ENCODE assay signal across 9 mouse cellular contexts in genomic region chr1:87447183-87448104, GRCm38 (mm10). TPM values are rescaled to one million over a fixed set of nuclear protein-coding genes. Genes with fewer than 3 reads are reported as not detected.
DNase-seq lines count a peak whose midpoint lies in the region; ATAC-seq and TF ChIP-seq lines count a peak whose summit lies in the region.
"Had no signal": no experiment of that assay in that cellular context is flagged by ENCODE, and none has a peak within 500 bp of the region (broad histone marks: within the 10 kb centered on the region; RNA-seq: fewer than 3 reads in every experiment).

No protein-coding gene starts in this region.

- intact Hi-C loops in heart, adult 2 months (cut with DNase I), result loop anchor here (2.0 kb wide), 2 partner anchors 161 to 307 kb away; partner anchors contain the start of gene Atg16l1
- intact Hi-C loops in heart, postnatal 25 days (cut with DNase I), result loop anchor here (5.0 to 10.0 kb wide), 3 partner anchors 275 to 477 kb away; partner anchors contain the start of gene Atg16l1

- H3K4me3 ChIP-seq in heart, adult 2 months, result no peak overlapping the region
- H3K4me3 ChIP-seq in MEL (ENCODE audit: control insufficient read depth in 1 of 2, insufficient read depth in 1 of 2, low read depth in 2 of 2, low read length in 2 of 2), result no peak overlapping the region
- H3K4me3 ChIP-seq in cerebellum, adult 2 months (replicated peaks; ENCODE audit: insufficient read depth, low read depth, low read length), result no peak overlapping the region
- no peak overlapping the region for H3K4me3 ChIP-seq in small intestine, adult 2 months (ENCODE audit: low read depth, low read length)
- H3K4me3 ChIP-seq: liver, embryonic 13.5 days had no signal

- peak; percentile 40 to 68 for DNase-seq in heart, adult 2 months
- DNase-seq in heart, postnatal 25 days (ENCODE audit: low spot score), result no peak
- DNase-seq in MEL (ENCODE audit: low read depth, low spot score), result peak; percentile 68
- peak; percentile 55 to 70 for DNase-seq in cerebellum, adult 2 months
- DNase-seq in layer of hippocampus, adult 11-12 months (ENCODE audit: low spot score), result peak; percentile 68
- DNase-seq in lung, postnatal 4 days, result peak; percentile 43 to 62
- DNase-seq: liver, embryonic 13.5 days had no signal

- TF ChIP-seq EP300 in heart, adult 2 months (IDR thresholded peaks at IDR 0.05; ENCODE audit: insufficient read depth, low read depth, low read length), result 0 out of 2 replicates have a peak, but pooled peaks have one; percentile 16
- no peak for TF ChIP-seq EP300 in MEL (IDR thresholded peaks at IDR 0.05; ENCODE audit: low read depth in 1 of 2, low read length in 2 of 2)

- peak; percentile 78 for TF ChIP-seq RAD21 in MEL (IDR thresholded peaks at IDR 0.05; ENCODE audit: low read depth, low read length)

- ATAC-seq in frontal cortex, adult (ENCODE audit: low TSS enrichment), result peak; percentile 81

- no peaks in the 10 kb centered on the region for H3K27me3 ChIP-seq in heart, adult 2 months (ENCODE audit: control insufficient read depth, insufficient read depth, low read length)
- H3K27me3 ChIP-seq in MEL (ENCODE audit: control insufficient read depth in 1 of 2, insufficient read depth in 2 of 2, low read length in 2 of 2), result no peaks in the 10 kb centered on the region
- H3K27me3 ChIP-seq in cerebellum, adult 2 months (ENCODE audit: control insufficient read depth, insufficient read depth, low read length), result no peaks in the 10 kb centered on the region
- no peaks in the 10 kb centered on the region for H3K27me3 ChIP-seq in small intestine, adult 2 months (ENCODE audit: control insufficient read depth, insufficient read depth, low read length)
- H3K27me3 ChIP-seq: liver, embryonic 13.5 days had no signal

- no peak overlapping the region for H3K27ac ChIP-seq in heart, adult 2 months
- no peak overlapping the region for H3K27ac ChIP-seq in MEL (ENCODE audit: control insufficient read depth, low read depth, low read length)
- H3K27ac ChIP-seq in cerebellum, adult 2 months (ENCODE audit: insufficient read depth, low read length), result no peak overlapping the region
- no peak overlapping the region for H3K27ac ChIP-seq in small intestine, adult 2 months (ENCODE audit: insufficient read depth, low read depth, low read length)
- H3K27ac ChIP-seq: liver, embryonic 13.5 days had no signal

- no peaks in the 10 kb centered on the region for H3K79me2 ChIP-seq in heart, adult 2 months (replicated peaks; ENCODE audit: control insufficient read depth, insufficient read depth, low read length)
- no peaks in the 10 kb centered on the region for H3K79me2 ChIP-seq in MEL (ENCODE audit: control insufficient read depth, insufficient read depth, low read length, poor library complexity)

- no peak for TF ChIP-seq POLR2A in heart, adult 2 months (IDR thresholded peaks at IDR 0.05; ENCODE audit: insufficient read depth, low read depth, low read length)
- no peak for TF ChIP-seq POLR2A in MEL (IDR thresholded peaks at IDR 0.05; ENCODE audit: control insufficient read depth in 1 of 2, insufficient read depth in 1 of 2, low read depth in 1 of 2, low read length in 2 of 2, poor library complexity in 1 of 2)
- TF ChIP-seq POLR2A in cerebellum, adult 2 months (IDR thresholded peaks at IDR 0.05; ENCODE audit: borderline replicate concordance, insufficient read depth, low read length), result no peak
- no peak for TF ChIP-seq POLR2A in small intestine, adult 2 months (IDR thresholded peaks at IDR 0.05; ENCODE audit: low read depth, low read length)

- H3K4me1 ChIP-seq in heart, adult 2 months (ENCODE audit: control insufficient read depth, insufficient read depth, low read length), result no peaks in the 10 kb centered on the region
- no peaks in the 10 kb centered on the region for H3K4me1 ChIP-seq in MEL (ENCODE audit: control insufficient read depth in 1 of 2, insufficient read depth in 2 of 2, low read length in 2 of 2)
- no peaks in the 10 kb centered on the region for H3K4me1 ChIP-seq in cerebellum, adult 2 months (ENCODE audit: control insufficient read depth, insufficient read depth, low read length)
- no peaks in the 10 kb centered on the region for H3K4me1 ChIP-seq in small intestine, adult 2 months (ENCODE audit: control insufficient read depth, insufficient read depth, insufficient read length, low read length)
- H3K4me1 ChIP-seq: liver, embryonic 13.5 days had no signal

- 42% methylated on average over 5 of the region's 5 CpGs for WGBS in heart, adult 2 months
- 30% methylated on average over 5 of the region's 5 CpGs for WGBS in cerebellum, adult 2 months
- 40% methylated on average over 5 of the region's 5 CpGs for WGBS in small intestine, adult 2 months

- H3K9ac ChIP-seq in heart, adult 2 months (ENCODE audit: low read depth, low read length), result no peak overlapping the region
- H3K9ac ChIP-seq in MEL (ENCODE audit: control insufficient read depth, low read depth, low read length, poor library complexity, severe bottlenecking), result no peak overlapping the region
- H3K9ac ChIP-seq: liver, embryonic 13.5 days had no signal

- TF ChIP-seq CTCF in heart, adult 2 months (IDR thresholded peaks at IDR 0.05), result peak; percentile 92
- peak; percentile 71 to 88 (median 75) for TF ChIP-seq CTCF in MEL (IDR thresholded peaks at IDR 0.05 in 2 of 3, conservative IDR thresholded peaks at IDR 0.05 in 1 of 3; ENCODE audit: control insufficient read depth in 1 of 3, insufficient read depth in 1 of 3, low read depth in 2 of 3, low read length in 3 of 3, poor library complexity in 1 of 3, severe bottlenecking in 1 of 3)
- TF ChIP-seq CTCF in cerebellum, adult 2 months (IDR thresholded peaks at IDR 0.05; ENCODE audit: borderline replicate concordance, insufficient read depth, low read depth, low read length), result peak; percentile 72
- peak; percentile 75; the same call in 1 of the 2 replicates for TF ChIP-seq CTCF in small intestine, adult 2 months (IDR thresholded peaks at IDR 0.05; ENCODE audit: extremely low read depth, insufficient read length, insufficient replicate concordance, low read depth, low read length)

- H3K36me3 ChIP-seq in heart, adult 2 months (ENCODE audit: control insufficient read depth, insufficient read depth, low read length), result no peaks in the 10 kb centered on the region; the same call in 1 of the 2 replicates
- peaks cover 0 to 30% of the 10 kb centered on the region in 2 experiments; a peak in 3 of 4 replicates for H3K36me3 ChIP-seq in MEL (ENCODE audit: control insufficient read depth in 1 of 2, insufficient read depth in 2 of 2, low read length in 2 of 2)
- peaks cover 61% of the 10 kb centered on the region for H3K36me3 ChIP-seq in small intestine, adult 2 months (ENCODE audit: control insufficient read depth, insufficient read depth, low read length)

- no peaks in the 10 kb centered on the region for H3K9me3 ChIP-seq in MEL (replicated peaks; ENCODE audit: insufficient read depth, low read length)
- H3K9me3 ChIP-seq: liver, embryonic 13.5 days had no signal

TF ChIP-seq in MEL, 35 proteins besides CTCF, POLR2A, EP300 and RAD21:
- TF ChIP-seq NRF1 (IDR thresholded peaks at IDR 0.05; ENCODE audit: insufficient read depth, low read depth, low read length, poor library complexity, severe bottlenecking) (no peak), RCOR1 (IDR thresholded peaks at IDR 0.05; ENCODE audit: low read depth, low read length) (no peak), SMC3 (IDR thresholded peaks at IDR 0.05; ENCODE audit: low read depth, low read length) (peak; percentile 72), ZC3H11A (IDR thresholded peaks at IDR 0.05; ENCODE audit: low read depth, low read length) (peak; percentile 53), MAFK (IDR thresholded peaks at IDR 0.05; ENCODE audit: borderline replicate concordance, low read depth, low read length) (no peak), POLR2AphosphoS2 (IDR thresholded peaks at IDR 0.05; ENCODE audit: low read length) (no peak), HCFC1 (IDR thresholded peaks at IDR 0.05; ENCODE audit: low read depth, low read length) (no peak), TAL1 (IDR thresholded peaks at IDR 0.05; ENCODE audit: low read length) (no peak)

RNA-seq across cellular contexts. Expression of gene Snorc, which starts 22.6 kb away (rescaled TPM):
- not detected for total RNA-seq in heart, adult 2 months (2021)
- polyA plus RNA-seq in heart, adult 2 months (2012; rRNA removed), result 1.6 TPM in 1 of 2 replicates, not detected in the other
- not detected for total RNA-seq in heart, postnatal 25 days (2021)
- total RNA-seq in MEL (2012; rRNA removed), result not detected in 2 replicates
- polyA plus RNA-seq in MEL (2012; ENCODE audit: insufficient read depth in 1 of 2, insufficient read length in 2 of 2, low read depth in 1 of 2, low replicate concordance in 2 of 2, missing spikeins in 1 of 2), result not detected
- polyA plus RNA-seq in cerebellum, adult 2 months (2012; rRNA removed), result 0.59 TPM in 1 of 2 replicates, not detected in the other
- 0.41 TPM in 1 of 2 replicates, not detected in the other for polyA plus RNA-seq in small intestine, adult 2 months (2012; rRNA removed)
- polyA plus RNA-seq: liver, embryonic 13.5 days had no signal

RNA-seq across cellular contexts. Expression of gene Kcnj13, which starts 52.9 kb away (rescaled TPM):
- total RNA-seq in heart, adult 2 months (2021), result not detected
- 0.29 TPM in 1 of 2 replicates, not detected in the other for polyA plus RNA-seq in heart, adult 2 months (2012; rRNA removed)
- total RNA-seq in heart, postnatal 25 days (2021), result not detected
- total RNA-seq in MEL (2012; rRNA removed), result 0.16 and 0.23 TPM in 2 replicates
- under 1 TPM in 1 of 2 experiments, not detected in 1; 0.10 TPM for polyA plus RNA-seq in MEL (2012; ENCODE audit: insufficient read depth in 1 of 2, insufficient read length in 2 of 2, low read depth in 1 of 2, low replicate concordance in 2 of 2, missing spikeins in 1 of 2)
- polyA plus RNA-seq in cerebellum, adult 2 months (2012; rRNA removed), result 5.5 and 18.2 TPM in 2 replicates
- 0.09 and 7.4 TPM in 2 replicates for polyA plus RNA-seq in small intestine, adult 2 months (2012; rRNA removed)
